Mouse (Mus musculus) gastrocnemius, postnatal 14 days (tissue): ENCODE measurements around the gene Paxx. TPM values are rescaled to one million over a fixed set of nuclear protein-coding genes. Genes with fewer than 3 reads are reported as not detected.
"Not testable (repeated sequence)": the region's sequence is repeated elsewhere in the genome, so short reads cannot be mapped to it uniquely, and the experiment has no call there.

Experiments
- DNase-seq: peaks from one replicate; pipeline ENCODE4 v3.0.0; 2021; ENCODE audit warnings: mixed read lengths
- intact Hi-C: fragments of 180-260 bp; cut with DNase I; formaldehyde crosslinking; loops from one replicate; pipeline ENCODE4 v1.15.1; 2025; ENCODE audit warnings: low total_unique reads
- microRNA-seq, 2 experiments: library from miRNA; unstranded; fragments of <30 nt; microRNA quantifications; one replicate each; pipeline ENCODE4 v1.2.0; 2021
- total RNA-seq, 2 experiments: library from RNA; stranded (reverse); gene quantifications; 2 replicates each; pipeline ENCODE4 v1.2.3; 2021

The Paxx gene
- total RNA-seq, 2 experiments from 2014 or later: 15.7 to 18.9 TPM

DNA sequence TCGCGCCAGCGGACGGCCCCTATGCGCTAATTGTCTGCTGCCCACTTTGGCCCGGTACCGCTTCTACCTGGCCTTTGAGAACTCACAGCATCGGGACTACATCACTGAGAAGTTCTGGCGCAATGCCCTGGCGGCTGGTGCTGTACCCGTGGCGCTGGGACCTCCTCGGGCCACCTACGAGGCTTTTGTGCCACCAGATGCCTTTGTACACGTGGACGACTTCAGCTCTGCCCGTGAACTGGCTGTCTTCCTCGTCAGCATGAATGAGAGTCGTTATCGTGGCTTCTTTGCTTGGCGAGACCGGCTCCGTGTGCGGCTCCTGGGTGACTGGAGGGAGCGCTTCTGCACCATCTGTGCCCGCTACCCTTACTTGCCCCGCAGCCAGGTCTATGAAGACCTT lies 35.4 kb downstream of the Paxx start:
- no peak for DNase-seq
- intact Hi-C loops: no loop called here

DNA sequence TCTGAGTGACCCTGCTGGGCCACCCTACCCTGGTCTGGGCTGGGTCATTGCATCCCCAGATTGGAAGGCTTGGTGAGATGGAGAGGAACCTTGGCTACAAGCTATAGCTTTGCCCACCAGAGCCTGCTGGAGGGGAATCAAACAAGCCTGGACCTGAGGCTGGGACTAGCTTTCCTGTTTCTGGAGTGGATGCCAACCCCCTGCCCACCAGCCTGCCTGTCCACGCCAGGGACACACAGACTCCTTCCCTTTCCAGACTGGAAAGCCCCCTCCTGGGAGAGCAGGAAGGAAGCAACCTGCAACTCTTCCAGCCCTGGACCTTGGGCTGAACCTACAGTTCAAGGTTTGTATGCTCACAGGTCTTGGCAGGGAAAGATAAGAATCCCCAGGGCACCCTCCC lies 37.3 kb downstream of the Paxx start:
- intact Hi-C loops: loop anchor here (5.0 kb wide), 1 partner anchor 59 kb away; no protein-coding TSS in a partner anchor
- no peak for DNase-seq

DNA sequence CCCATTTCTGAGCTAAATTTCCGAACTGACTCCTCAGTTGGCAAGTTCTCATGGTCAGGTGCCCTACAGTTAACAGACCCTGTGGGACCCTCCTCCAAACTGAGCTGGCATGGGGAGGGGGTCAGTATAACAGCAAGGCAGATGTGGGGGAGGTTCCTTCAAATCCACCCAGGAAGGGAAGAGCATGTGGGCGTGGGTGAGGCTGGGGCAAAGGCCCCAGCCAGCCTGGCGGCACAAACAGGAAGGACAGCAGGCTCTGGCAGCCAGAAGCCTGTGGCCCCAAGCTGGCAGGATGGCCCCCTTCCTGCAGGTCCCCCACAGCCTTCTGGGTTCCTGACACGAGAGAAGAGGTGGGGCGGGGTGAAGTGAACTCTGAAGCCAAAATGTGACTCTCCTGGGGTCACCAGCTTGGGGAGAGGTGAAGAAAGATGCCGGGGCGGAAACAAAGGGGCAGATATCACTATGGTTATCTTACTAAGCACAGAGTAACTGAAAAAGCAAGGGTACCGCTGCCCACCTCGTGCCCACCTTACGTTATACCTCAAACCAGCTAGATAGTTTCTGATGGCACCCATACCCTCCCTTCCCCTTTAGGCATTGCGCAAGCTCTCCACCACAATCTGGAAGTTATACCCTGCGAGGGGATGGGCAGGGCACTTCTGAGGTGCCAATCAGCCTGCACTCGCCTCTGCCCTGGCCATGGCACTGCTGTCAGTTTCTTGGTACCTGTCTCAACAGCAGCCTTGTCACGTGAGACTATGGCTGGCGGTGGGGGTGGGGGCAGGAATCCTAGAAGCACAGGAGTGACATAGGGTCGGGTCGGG lies 38.1 kb downstream of the Paxx start, which contains the start of gene Fut7:
TSS of gene Fut7 (plus strand) at position 681 of the 824 bp plus-strand sequence.
- DNase-seq: no peak
- intact Hi-C loops: loop anchor here (5.0 kb wide), 1 partner anchor 60 kb away; no protein-coding TSS in a partner anchor

DNA sequence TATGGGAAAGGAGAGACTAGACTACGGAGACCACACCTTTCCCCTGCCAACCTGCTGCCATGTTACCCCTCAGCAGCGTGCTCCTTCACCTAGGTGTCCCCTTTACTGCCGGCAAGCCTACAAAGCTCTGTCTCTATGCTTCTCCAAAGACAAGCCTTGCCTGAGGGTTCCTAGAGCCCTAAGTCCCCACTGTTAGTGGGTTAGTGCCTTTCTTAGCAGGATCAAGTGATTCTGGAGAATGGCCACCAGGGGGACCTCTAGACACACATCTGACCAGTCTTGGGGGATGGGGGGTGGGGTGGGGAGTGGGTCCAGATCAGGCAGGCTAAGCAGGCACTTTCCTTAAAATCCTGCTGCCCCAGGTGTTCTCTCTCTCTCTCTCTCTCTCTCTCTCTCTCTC lies 39.0 kb downstream of the Paxx start:
- no peak for DNase-seq
- intact Hi-C loops: loop anchor here (5.0 kb wide), 1 partner anchor 60 kb away; no protein-coding TSS in a partner anchor

DNA sequence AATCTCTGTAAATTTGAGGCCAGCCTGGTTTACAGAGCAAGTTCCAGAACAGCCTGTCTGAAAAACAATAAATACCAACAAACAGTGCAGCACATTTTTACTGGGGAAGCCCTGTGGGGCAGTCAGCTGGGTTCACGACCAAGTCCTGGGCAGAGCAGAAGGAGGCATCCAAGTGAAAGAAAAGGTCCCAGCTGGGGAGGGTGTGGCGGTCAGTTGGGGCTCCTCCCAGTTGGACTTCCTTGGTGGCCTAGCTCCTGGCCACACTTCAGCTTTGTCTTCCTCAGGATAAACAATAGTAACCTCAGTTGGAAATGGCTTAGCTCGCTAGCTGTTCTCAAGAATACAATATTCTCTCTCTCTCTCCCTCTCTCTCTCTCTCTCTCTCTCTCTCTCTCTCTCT lies 43.5 kb downstream of the Paxx start:
- no peak for DNase-seq
- intact Hi-C loops: no loop called here

DNA sequence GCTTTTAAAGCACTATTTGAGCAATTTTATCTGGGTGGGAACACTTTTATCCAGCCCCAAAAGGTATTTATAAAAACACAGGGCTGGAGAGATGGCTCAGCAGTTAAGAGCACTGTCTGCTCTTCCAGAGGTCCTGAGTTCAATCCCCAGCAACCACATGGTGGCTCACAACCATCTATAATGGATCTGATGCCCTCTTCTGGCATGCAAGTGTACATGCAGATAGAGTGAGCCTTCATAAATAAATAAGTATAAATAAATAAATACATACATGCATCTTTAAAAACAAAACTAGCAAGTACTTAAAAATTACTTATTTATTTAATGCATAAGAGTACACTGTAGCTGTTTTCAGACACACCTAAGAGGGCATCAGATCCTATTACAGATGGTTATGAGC lies 47.5 kb downstream of the Paxx start:
- DNase-seq, intact Hi-C loops: not testable (repeated sequence)

DNA sequence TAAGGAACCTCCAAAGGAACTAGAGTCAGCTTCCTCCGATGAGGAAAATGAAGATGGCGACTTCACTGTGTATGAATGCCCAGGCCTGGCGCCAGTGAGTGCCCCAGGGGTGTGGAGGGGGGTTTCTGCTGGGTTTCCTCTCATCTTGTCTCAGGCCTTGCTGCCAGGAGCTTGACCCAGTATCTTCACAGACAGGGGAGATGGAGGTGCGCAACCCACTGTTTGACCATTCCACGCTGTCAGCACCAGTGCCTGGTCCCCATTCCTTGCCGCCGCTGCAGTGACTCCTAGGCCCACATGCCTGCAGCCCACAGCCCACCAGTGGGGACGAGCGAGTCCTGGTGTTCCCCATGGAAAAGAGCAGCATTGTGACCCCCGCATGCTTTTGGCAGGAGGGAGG lies 52.0 kb downstream of the Paxx start:
- intact Hi-C loops: no loop called here

More for the DNA sequence above, 52.0 kb downstream of the Paxx start:
- DNase-seq: no peak

Small RNA genes within 50 kb of the gene (microRNA-seq; reads per million reads assigned to microRNA genes)
- 0 to 0.50 reads per million in 2 experiments for gene Mir3087

Other genes starting within 250 kb of the Paxx start
- gene Nelfb, start 249.6 kb downstream of the Paxx start, total RNA-seq: 10 to 100 TPM; 24.1 to 26.1 TPM
- not detected for gene Stpg3, start 246.5 kb downstream of the Paxx start, total RNA-seq
- not detected for gene Fam166a, start 242.3 kb downstream of the Paxx start, total RNA-seq
- 100 to 1,000 TPM; 291 to 431 TPM for gene Tubb4b, start 236.4 kb downstream of the Paxx start, total RNA-seq
- not detected for gene Slc34a3, start 226.7 kb downstream of the Paxx start, total RNA-seq
- not detected for gene Rnf224, start 224.3 kb downstream of the Paxx start, total RNA-seq
- gene Rnf208, start 218.8 kb downstream of the Paxx start, total RNA-seq: 1 to 10 TPM in 1 of 2 experiments, under 1 TPM in 1; 0.66 to 1.4 TPM
- gene Cysrt1, start 218.6 kb downstream of the Paxx start, total RNA-seq: not detected
- 1 to 10 TPM in 1 of 2 experiments, not detected in 1; 1.5 TPM for gene AL732309.1, start 214.2 kb downstream of the Paxx start, total RNA-seq
- 10 to 100 TPM; 13.5 to 13.6 TPM for gene Tmem203, start 205.7 kb downstream of the Paxx start, total RNA-seq
- 1 to 10 TPM; 2.8 to 5.0 TPM for gene Tprn, start 198.5 kb downstream of the Paxx start, total RNA-seq
- gene Ssna1, start 188.7 kb downstream of the Paxx start, total RNA-seq: 10 to 100 TPM; 28.9 to 34.2 TPM
- gene Anapc2, start 188.6 kb downstream of the Paxx start, total RNA-seq: 10 to 100 TPM; 29.7 to 31.0 TPM
- not detected for gene Tmem210, start 172.9 kb downstream of the Paxx start, total RNA-seq
- gene Lrrc26, start 171.2 kb downstream of the Paxx start, total RNA-seq: not detected
- under 1 TPM in 1 of 2 experiments, not detected in 1; 0.22 TPM for gene Grin1, start 141.9 kb downstream of the Paxx start, total RNA-seq
- 10 to 100 TPM; 16.7 to 17.0 TPM for gene Man1b1, start 128.8 kb downstream of the Paxx start, total RNA-seq
- 1 to 10 TPM; 6.0 to 6.6 TPM for gene Dpp7, start 104.7 kb downstream of the Paxx start, total RNA-seq
- gene Uap1l1, start 95.4 kb downstream of the Paxx start, total RNA-seq: 1 to 10 TPM; 5.2 to 5.8 TPM
- 1 to 10 TPM; 1.2 to 1.6 TPM for gene Sapcd2, start 88.8 kb downstream of the Paxx start, total RNA-seq
- gene Entpd2, start 65.2 kb downstream of the Paxx start, total RNA-seq: 10 to 100 TPM; 19.0 to 25.2 TPM
- 10 to 100 TPM; 24.0 to 28.1 TPM for gene Npdc1, start 61.7 kb downstream of the Paxx start, total RNA-seq
- not detected for gene Fut7, start 37.8 kb downstream of the Paxx start, total RNA-seq
- 10 to 100 TPM in 1 of 2 experiments, 1 to 10 TPM in 1; 9.2 to 11.6 TPM for gene Abca2, start 32.4 kb downstream of the Paxx start, total RNA-seq
- not detected for gene Clic3, start 4.3 kb downstream of the Paxx start, total RNA-seq
- 1 to 10 TPM; 1.3 to 1.4 TPM for gene Ptgds, start 9.0 kb upstream of the Paxx start, total RNA-seq
- not detected for gene Lcn12, start 32.8 kb upstream of the Paxx start, total RNA-seq
- gene Fbxw5, start 39.7 kb upstream of the Paxx start, total RNA-seq: 10 to 100 TPM; 68.6 to 70.5 TPM
- under 1 TPM; 0.91 to 0.98 TPM for gene C8g, start 40.6 kb upstream of the Paxx start, total RNA-seq
- 10 to 100 TPM in 1 of 2 experiments, 1 to 10 TPM in 1; 9.7 to 13.3 TPM for gene Traf2, start 85.8 kb upstream of the Paxx start, total RNA-seq
- 100 to 1,000 TPM; 164 to 173 TPM for gene Edf1, start 96.8 kb upstream of the Paxx start, total RNA-seq
- gene Mamdc4, start 113.8 kb upstream of the Paxx start, total RNA-seq: under 1 TPM; 0.68 to 0.80 TPM
- gene Phpt1, start 114.1 kb upstream of the Paxx start, total RNA-seq: 10 to 100 TPM; 42.6 to 44.8 TPM
- under 1 TPM in 1 of 2 experiments, not detected in 1; 0.10 TPM for gene Ajm1, start 120.7 kb upstream of the Paxx start, total RNA-seq
- gene Rabl6, start 147.4 kb upstream of the Paxx start, total RNA-seq: 10 to 100 TPM; 39.5 to 41.0 TPM
- not detected for gene Ccdc183, start 156.6 kb upstream of the Paxx start, total RNA-seq
- 10 to 100 TPM; 12.1 to 14.3 TPM for gene Tmem141, start 160.9 kb upstream of the Paxx start, total RNA-seq
- 1 to 10 TPM; 5.7 to 6.2 TPM for gene Fcna, start 166.9 kb upstream of the Paxx start, total RNA-seq
- 10 to 100 TPM; 31.0 to 33.3 TPM for gene Lcn8, start 192.0 kb upstream of the Paxx start, total RNA-seq
- gene Lcn5, start 196.9 kb upstream of the Paxx start, total RNA-seq: not detected
- not detected for gene Lcn6, start 215.7 kb upstream of the Paxx start, total RNA-seq
- not detected for gene Lcn10, start 221.6 kb upstream of the Paxx start, total RNA-seq
- gene Obp2a, start 238.9 kb upstream of the Paxx start, total RNA-seq: not detected
- gene Bmyc, start 245.6 kb upstream of the Paxx start, total RNA-seq: 10 to 100 TPM; 10.9 to 15.5 TPM